Mouse (Mus musculus): ENCODE measurements at regions not wholly inside any gene's neighbourhood (a gene's known extent, or its start where the extent isn't known, plus 50 kb on each side); places are given as distances from the start of the nearest gene placed in this dataset.

GRCm38 (mm10) chr15:41920270-41920669 lies 1786.1 kb downstream of the 9330182O14Rik start:
- Histone ChIP-seq H3K9me3 (no peaks in the 10 kb centered on the region), H3K27me3 (no peaks in the 10 kb centered on the region), H3K4me3 (no peak overlapping the region), H3K4me1 (replicated peaks) (no peaks in the 10 kb centered on the region), H3K36me3 (no peaks in the 10 kb centered on the region), H3K4me2 (no peak overlapping the region), H3K27ac (replicated peaks) (no peak overlapping the region), H3K9ac (no peak overlapping the region)
- WGBS: 83% methylated on average over 2 of the region's 2 CpGs
- no peak for ATAC-seq (ENCODE audit: low read depth)

- H3K4me3 ChIP-seq: no peak overlapping the region
- peak; percentile 43; the same call in 1 of the 2 replicates for ATAC-seq (ENCODE audit: low read depth)
- H3K4me1 ChIP-seq (replicated peaks): no peaks in the 10 kb centered on the region
- peaks cover 10% of the 10 kb centered on the region for H3K9me3 ChIP-seq
- no peaks in the 10 kb centered on the region for H3K27me3 ChIP-seq
- WGBS: 34% methylated on average over 2 of the region's 2 CpGs
- H3K27ac ChIP-seq (replicated peaks): no peak overlapping the region
- no peak overlapping the region for H3K4me2 ChIP-seq
- no peaks in the 10 kb centered on the region for H3K36me3 ChIP-seq
- H3K9ac ChIP-seq: no peak overlapping the region
Observed at GRCm38 (mm10) chr15:41936697-41937096, 1802.5 kb downstream of the 9330182O14Rik start.

- no peak for ATAC-seq (ENCODE audit: low read depth)
- no peaks in the 10 kb centered on the region for H3K27me3 ChIP-seq
- no peaks in the 10 kb centered on the region for H3K9me3 ChIP-seq
- no peak overlapping the region for H3K27ac ChIP-seq (replicated peaks)
- H3K4me2 ChIP-seq: no peak overlapping the region
- H3K4me1 ChIP-seq (replicated peaks): no peaks in the 10 kb centered on the region
- H3K36me3 ChIP-seq: no peaks in the 10 kb centered on the region
- WGBS: 84% methylated on average over 2 of the region's 2 CpGs
- no peak overlapping the region for H3K4me3 ChIP-seq
- no peak overlapping the region for H3K9ac ChIP-seq
Observed at GRCm38 (mm10) chr15:41945226-41945625, 1811.1 kb downstream of the 9330182O14Rik start.

GRCm38 (mm10) chr15:41947888-41948287 lies 1813.7 kb downstream of the 9330182O14Rik start:
- no peaks in the 10 kb centered on the region for H3K4me1 ChIP-seq (replicated peaks)
- no peak overlapping the region for H3K4me3 ChIP-seq

GRCm38 (mm10) chr15:41948347-41949093 lies 1814.4 kb downstream of the 9330182O14Rik start:
- peak; percentile 56; the same call in 1 of the 2 replicates for ATAC-seq (ENCODE audit: low read depth)
- Histone ChIP-seq H3K4me3 (no peak overlapping the region), H3K27ac (replicated peaks) (no peak overlapping the region), H3K9me3 (no peaks in the 10 kb centered on the region), H3K36me3 (no peaks in the 10 kb centered on the region), H3K4me2 (no peak overlapping the region), H3K27me3 (no peaks in the 10 kb centered on the region), H3K4me1 (replicated peaks) (no peaks in the 10 kb centered on the region), H3K9ac (no peak overlapping the region)
- WGBS: 52% methylated on average over 4 of the region's 4 CpGs

More at GRCm38 (mm10) chr15:41947888-41948287, 1813.7 kb downstream of the 9330182O14Rik start:
- Histone ChIP-seq H3K9ac (no peak overlapping the region), H3K36me3 (no peaks in the 10 kb centered on the region), H3K4me2 (no peak overlapping the region), H3K27ac (replicated peaks) (no peak overlapping the region), H3K9me3 (no peaks in the 10 kb centered on the region), H3K27me3 (no peaks in the 10 kb centered on the region)
- no peak for ATAC-seq (ENCODE audit: low read depth)

- Histone ChIP-seq H3K9ac (no peak overlapping the region), H3K4me3 (no peak overlapping the region), H3K27ac (replicated peaks) (no peak overlapping the region), H3K4me2 (no peak overlapping the region), H3K27me3 (no peaks in the 10 kb centered on the region), H3K4me1 (replicated peaks) (no peaks in the 10 kb centered on the region), H3K36me3 (no peaks in the 10 kb centered on the region), H3K9me3 (no peaks in the 10 kb centered on the region)
- 68% methylated on average over 6 of the region's 6 CpGs for WGBS
- 0 out of 2 replicates have a peak, but pooled peaks have one; percentile 19 for ATAC-seq (ENCODE audit: low read depth)
Observed at GRCm38 (mm10) chr15:41949094-41949461, 1814.9 kb downstream of the 9330182O14Rik start.

GRCm38 (mm10) chr15:41951276-41951675 lies 1817.1 kb downstream of the 9330182O14Rik start:
- ATAC-seq (ENCODE audit: low read depth): no peak
- WGBS: 77% methylated on average over 5 of the region's 5 CpGs

GRCm38 (mm10) chr15:41960597-41960996 lies 1826.4 kb downstream of the 9330182O14Rik start:
- Histone ChIP-seq H3K9me3 (no peaks in the 10 kb centered on the region), H3K36me3 (no peaks in the 10 kb centered on the region), H3K4me2 (no peak overlapping the region), H3K27ac (replicated peaks) (no peak overlapping the region), H3K4me3 (no peak overlapping the region), H3K9ac (no peak overlapping the region), H3K4me1 (replicated peaks) (no peaks in the 10 kb centered on the region), H3K27me3 (no peaks in the 10 kb centered on the region)
- no peak for ATAC-seq (ENCODE audit: low read depth)

More at GRCm38 (mm10) chr15:41951276-41951675, 1817.1 kb downstream of the 9330182O14Rik start:
- no peaks in the 10 kb centered on the region for H3K27me3 ChIP-seq
- no peaks in the 10 kb centered on the region for H3K36me3 ChIP-seq
- no peaks in the 10 kb centered on the region for H3K9me3 ChIP-seq
- no peak overlapping the region for H3K9ac ChIP-seq
- H3K27ac ChIP-seq (replicated peaks): no peak overlapping the region
- no peak overlapping the region for H3K4me3 ChIP-seq
- H3K4me2 ChIP-seq: no peak overlapping the region
- no peaks in the 10 kb centered on the region for H3K4me1 ChIP-seq (replicated peaks)

GRCm38 (mm10) chr15:41970877-41971276 lies 1836.7 kb downstream of the 9330182O14Rik start:
- no peaks in the 10 kb centered on the region for H3K27me3 ChIP-seq
- no peak for ATAC-seq (ENCODE audit: low read depth)
- no peak overlapping the region for H3K9ac ChIP-seq
- no peak overlapping the region for H3K27ac ChIP-seq (replicated peaks)
- WGBS: 88% methylated on average over 6 of the region's 6 CpGs
- no peak overlapping the region for H3K4me3 ChIP-seq
- H3K9me3 ChIP-seq: no peaks in the 10 kb centered on the region
- H3K36me3 ChIP-seq: no peaks in the 10 kb centered on the region
- H3K4me2 ChIP-seq: no peak overlapping the region
- H3K4me1 ChIP-seq (replicated peaks): no peaks in the 10 kb centered on the region

GRCm38 (mm10) chr15:41973263-41973662 lies 1839.1 kb downstream of the 9330182O14Rik start:
- Histone ChIP-seq H3K27ac (replicated peaks) (no peak overlapping the region), H3K9ac (no peak overlapping the region), H3K4me3 (no peak overlapping the region), H3K9me3 (no peaks in the 10 kb centered on the region), H3K36me3 (no peaks in the 10 kb centered on the region), H3K4me2 (no peak overlapping the region), H3K4me1 (replicated peaks) (no peaks in the 10 kb centered on the region), H3K27me3 (no peaks in the 10 kb centered on the region)
- WGBS: 3% methylated on average over 8 of the region's 8 CpGs
- ATAC-seq (ENCODE audit: low read depth): no peak; the same call in 1 of the 2 replicates

GRCm38 (mm10) chr15:41977196-41977595 lies 1843.0 kb downstream of the 9330182O14Rik start:
- H3K36me3 ChIP-seq: no peaks in the 10 kb centered on the region
- no peak overlapping the region for H3K4me3 ChIP-seq
- H3K4me1 ChIP-seq (replicated peaks): no peaks in the 10 kb centered on the region
- no peak overlapping the region for H3K27ac ChIP-seq (replicated peaks)
- ATAC-seq (ENCODE audit: low read depth): no peak
- H3K27me3 ChIP-seq: no peaks in the 10 kb centered on the region
- H3K9me3 ChIP-seq: no peaks in the 10 kb centered on the region
- no peak overlapping the region for H3K9ac ChIP-seq
- 97% methylated on average over 2 of the region's 2 CpGs for WGBS
- no peak overlapping the region for H3K4me2 ChIP-seq

- Histone ChIP-seq H3K27ac (replicated peaks) (no peak overlapping the region), H3K9ac (no peak overlapping the region), H3K36me3 (no peaks in the 10 kb centered on the region), H3K9me3 (no peaks in the 10 kb centered on the region), H3K27me3 (no peaks in the 10 kb centered on the region), H3K4me2 (no peak overlapping the region), H3K4me1 (replicated peaks) (no peaks in the 10 kb centered on the region), H3K4me3 (no peak overlapping the region)
- no peak for ATAC-seq (ENCODE audit: low read depth)
- WGBS: 91% methylated on average over 12 of the region's 12 CpGs
Observed at GRCm38 (mm10) chr15:41977649-41978231, 1843.6 kb downstream of the 9330182O14Rik start.
